Mouse (Mus musculus): ENCODE results near the gene Dock4. TPM values are rescaled to one million over a fixed set of nuclear protein-coding genes. Genes with fewer than 3 reads are reported as not detected.
A peak's percentile ranks its signal among the peaks of the same experiment; 100 is the strongest.

Gene Dock4
- total and polyA plus RNA-seq, 3 experiments, result 4.3 to 13.6 (median 11.2) TPM

DNA sequence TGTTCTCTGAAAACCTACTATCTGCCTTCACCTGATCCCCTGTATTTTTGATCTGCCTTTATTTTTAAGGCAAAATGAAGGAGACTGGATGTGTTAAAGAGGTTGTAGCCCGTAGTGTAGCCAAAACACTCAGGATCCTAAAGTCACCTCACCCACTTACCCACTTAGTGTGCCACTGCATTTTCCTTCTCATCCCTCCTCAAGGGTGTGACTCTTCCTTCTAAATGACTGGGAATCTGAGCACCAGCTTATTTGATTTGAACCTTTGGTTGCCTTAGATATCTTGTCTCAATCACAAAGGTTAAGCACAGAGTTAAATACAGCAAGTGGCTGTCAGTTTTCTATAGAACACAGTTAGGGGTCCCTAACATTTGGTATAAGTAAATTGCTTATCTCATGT, 362.2 kb downstream of the Dock4 start:
- no peak overlapping the region for H3K4me3 ChIP-seq
- H3K4me1 ChIP-seq (ENCODE audit: control insufficient read depth, insufficient read depth, low read length), result no peaks in the 10 kb centered on the region
- 94% methylated on average over 1 of the region's 1 CpGs for WGBS
- TF ChIP-seq CTCF (IDR thresholded peaks at IDR 0.05) (no peak), EP300 (IDR thresholded peaks at IDR 0.05; ENCODE audit: insufficient read depth, low read depth, low read length) (no peak), POLR2A (IDR thresholded peaks at IDR 0.05; ENCODE audit: insufficient read depth, low read depth, low read length) (no peak)
- intact Hi-C loops (cut with DNase I), result no loop called here
- H3K27me3 ChIP-seq (ENCODE audit: control insufficient read depth, insufficient read depth, low read length), result no peaks in the 10 kb centered on the region
- no peak overlapping the region for H3K27ac ChIP-seq
- no peak overlapping the region for H3K9ac ChIP-seq (ENCODE audit: low read depth, low read length)
- no peaks in the 10 kb centered on the region for H3K36me3 ChIP-seq (ENCODE audit: control insufficient read depth, insufficient read depth, low read length)
- no peak for DNase-seq
- no peaks in the 10 kb centered on the region for H3K79me2 ChIP-seq (replicated peaks; ENCODE audit: control insufficient read depth, insufficient read depth, low read length)

DNA sequence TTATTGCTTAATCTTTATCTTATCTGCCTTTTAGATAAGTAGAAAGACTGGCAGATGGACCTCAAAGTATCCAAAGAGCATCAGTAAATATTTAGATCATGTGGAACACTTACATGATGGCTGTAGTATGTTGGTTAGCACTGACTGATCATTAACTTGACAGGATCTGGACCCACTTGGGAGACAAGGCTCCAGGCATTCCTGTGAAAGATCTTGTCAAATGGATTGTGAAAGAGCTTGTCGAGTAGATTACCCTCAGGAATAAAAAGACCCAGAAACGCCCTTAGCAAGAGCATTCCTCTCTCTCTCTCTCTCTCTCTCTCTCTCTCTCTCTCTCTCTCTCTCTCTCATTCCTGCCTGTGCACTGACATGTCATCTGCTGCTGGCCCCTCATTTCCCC, 367.7 kb downstream of the Dock4 start:
- 37% methylated on average over 2 of the region's 2 CpGs for whole genome bisulfite sequencing
- Histone ChIP-seq H3K4me3 (no peak overlapping the region), H3K4me1 (ENCODE audit: control insufficient read depth, insufficient read depth, low read length) (no peaks in the 10 kb centered on the region), H3K27ac (no peak overlapping the region), H3K9ac (ENCODE audit: low read depth, low read length) (no peak overlapping the region), H3K79me2 (replicated peaks; ENCODE audit: control insufficient read depth, insufficient read depth, low read length) (no peaks in the 10 kb centered on the region), H3K27me3 (ENCODE audit: control insufficient read depth, insufficient read depth, low read length) (no peaks in the 10 kb centered on the region), H3K36me3 (ENCODE audit: control insufficient read depth, insufficient read depth, low read length) (no peaks in the 10 kb centered on the region)
- DNase-seq, result no peak
- TF ChIP-seq POLR2A (IDR thresholded peaks at IDR 0.05; ENCODE audit: insufficient read depth, low read depth, low read length) (no peak), CTCF (IDR thresholded peaks at IDR 0.05) (no peak), EP300 (IDR thresholded peaks at IDR 0.05; ENCODE audit: insufficient read depth, low read depth, low read length) (no peak)
- intact Hi-C loops (cut with DNase I), result no loop called here

DNA sequence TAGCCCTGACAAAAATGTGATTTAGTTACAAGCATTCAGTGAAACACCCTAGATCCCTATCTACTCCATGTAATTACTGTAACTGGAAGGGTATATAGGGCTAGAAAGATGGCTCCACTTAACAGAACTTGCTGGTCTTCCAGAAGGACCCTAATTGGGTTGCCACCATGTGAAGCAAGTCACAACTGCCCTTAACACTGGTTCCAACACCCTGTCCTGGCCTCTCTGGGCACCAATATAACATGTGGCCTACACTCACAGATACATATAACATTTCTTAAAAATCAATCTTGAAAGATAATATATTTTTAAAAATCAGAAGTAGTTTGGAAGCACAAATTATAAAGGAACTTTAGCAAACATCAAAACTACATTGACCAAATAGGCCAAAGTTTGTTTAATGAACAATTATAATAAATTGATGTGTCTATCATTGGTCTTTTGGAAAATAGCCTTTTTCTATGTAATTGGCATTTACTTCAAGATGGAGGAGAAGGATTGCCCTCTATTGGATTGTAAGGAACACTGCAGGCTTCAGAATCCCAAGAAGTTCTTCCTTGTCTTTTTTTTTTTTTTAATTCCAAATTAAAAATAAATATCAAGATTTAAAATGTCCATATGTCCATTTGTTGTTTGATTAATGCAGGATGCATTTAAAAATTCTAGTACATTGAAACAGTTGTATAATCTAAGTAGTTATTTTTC, 369.1 kb downstream of the Dock4 start:
- Histone ChIP-seq H3K79me2 (replicated peaks; ENCODE audit: control insufficient read depth, insufficient read depth, low read length) (no peaks in the 10 kb centered on the region), H3K9ac (ENCODE audit: low read depth, low read length) (no peak overlapping the region), H3K27ac (no peak overlapping the region), H3K4me1 (ENCODE audit: control insufficient read depth, insufficient read depth, low read length) (no peaks in the 10 kb centered on the region), H3K27me3 (ENCODE audit: control insufficient read depth, insufficient read depth, low read length) (no peaks in the 10 kb centered on the region), H3K4me3 (no peak overlapping the region), H3K36me3 (ENCODE audit: control insufficient read depth, insufficient read depth, low read length) (no peaks in the 10 kb centered on the region)
- intact Hi-C loops (cut with DNase I), result loop anchor here (2.0 kb wide), 1 partner anchor 558 kb away; no protein-coding TSS in a partner anchor
- no peak for TF ChIP-seq POLR2A (IDR thresholded peaks at IDR 0.05; ENCODE audit: insufficient read depth, low read depth, low read length)
- TF ChIP-seq CTCF (IDR thresholded peaks at IDR 0.05), result peak; percentile 84
- DNase-seq, result no peak

DNA sequence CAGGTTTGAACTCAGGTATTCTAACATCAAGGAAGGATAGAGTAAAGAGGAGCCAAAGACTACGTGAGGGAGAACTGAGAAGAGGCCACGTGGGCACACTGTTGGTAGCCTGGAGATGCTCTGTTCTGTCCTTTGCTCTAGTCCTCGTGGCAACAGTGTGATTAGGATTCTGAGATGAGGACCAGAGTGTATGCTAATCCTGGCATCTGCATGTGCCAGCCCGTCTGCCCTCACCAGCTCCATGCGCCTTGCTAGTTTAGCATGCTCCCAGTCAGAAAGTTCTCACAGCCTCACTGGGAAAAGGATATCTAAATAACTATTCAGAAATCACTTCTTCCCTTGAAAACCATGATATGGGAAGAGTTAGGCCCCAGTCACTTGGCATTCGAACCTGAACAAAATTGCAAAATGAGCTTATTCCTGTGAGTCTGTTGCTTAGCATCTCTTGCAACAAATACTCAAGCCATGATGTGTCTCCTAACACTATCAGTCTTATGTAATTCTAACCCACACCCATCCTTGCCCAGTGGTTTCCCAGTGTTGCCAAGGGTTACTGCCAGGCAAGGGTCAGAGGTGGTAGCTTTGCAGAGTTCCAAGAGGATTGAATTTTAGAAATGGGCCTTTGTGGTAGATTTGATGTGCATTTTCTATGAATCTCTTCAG, 372.4 kb downstream of the Dock4 start:
- Histone ChIP-seq H3K36me3 (ENCODE audit: control insufficient read depth, insufficient read depth, low read length) (no peaks in the 10 kb centered on the region), H3K27me3 (ENCODE audit: control insufficient read depth, insufficient read depth, low read length) (no peaks in the 10 kb centered on the region), H3K79me2 (replicated peaks; ENCODE audit: control insufficient read depth, insufficient read depth, low read length) (no peaks in the 10 kb centered on the region), H3K27ac (no peak overlapping the region), H3K9ac (ENCODE audit: low read depth, low read length) (no peak overlapping the region), H3K4me3 (no peak overlapping the region), H3K4me1 (ENCODE audit: control insufficient read depth, insufficient read depth, low read length) (no peaks in the 10 kb centered on the region)
- 86% methylated on average over 6 of the region's 6 CpGs for WGBS
- no peak for TF ChIP-seq EP300 (IDR thresholded peaks at IDR 0.05; ENCODE audit: insufficient read depth, low read depth, low read length)
- DNase-seq, result no peak
- intact Hi-C loops (cut with DNase I), result no loop called here

DNA sequence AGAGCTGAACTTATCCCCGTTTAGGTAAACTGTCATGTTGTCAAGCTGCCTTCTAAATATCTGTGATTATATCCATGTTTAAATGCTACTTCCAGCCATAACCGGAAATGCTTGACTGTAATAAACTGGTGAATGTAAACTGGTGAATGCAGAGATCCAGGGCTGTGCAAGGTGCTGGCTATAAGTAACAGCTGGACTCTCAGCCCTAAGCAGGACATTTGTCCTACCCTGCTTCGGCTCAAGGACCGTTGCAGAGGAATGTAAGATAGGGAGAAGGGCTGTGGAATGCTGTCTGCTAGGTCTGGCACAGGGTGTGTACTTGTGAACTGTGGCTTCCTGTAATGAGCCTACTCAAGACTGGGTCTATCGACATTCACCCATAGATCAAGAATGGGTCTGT, 377.9 kb downstream of the Dock4 start:
- Histone ChIP-seq H3K4me3 (no peak overlapping the region), H3K9ac (ENCODE audit: low read depth, low read length) (no peak overlapping the region), H3K79me2 (replicated peaks; ENCODE audit: control insufficient read depth, insufficient read depth, low read length) (no peaks in the 10 kb centered on the region), H3K27ac (no peak overlapping the region), H3K27me3 (ENCODE audit: control insufficient read depth, insufficient read depth, low read length) (no peaks in the 10 kb centered on the region), H3K4me1 (ENCODE audit: control insufficient read depth, insufficient read depth, low read length) (no peaks in the 10 kb centered on the region; the same call in 1 of the 2 replicates), H3K36me3 (ENCODE audit: control insufficient read depth, insufficient read depth, low read length) (no peaks in the 10 kb centered on the region)
- intact Hi-C loops (cut with DNase I), result loop anchor here (10.0 kb wide), 1 partner anchor 739 kb away; no protein-coding TSS in a partner anchor
- TF ChIP-seq POLR2A (IDR thresholded peaks at IDR 0.05; ENCODE audit: insufficient read depth, low read depth, low read length) (no peak), EP300 (IDR thresholded peaks at IDR 0.05; ENCODE audit: insufficient read depth, low read depth, low read length) (no peak), CTCF (IDR thresholded peaks at IDR 0.05) (no peak)
- 52% methylated on average over 5 of the region's 5 CpGs for WGBS
- DNase-seq, result no peak

DNA sequence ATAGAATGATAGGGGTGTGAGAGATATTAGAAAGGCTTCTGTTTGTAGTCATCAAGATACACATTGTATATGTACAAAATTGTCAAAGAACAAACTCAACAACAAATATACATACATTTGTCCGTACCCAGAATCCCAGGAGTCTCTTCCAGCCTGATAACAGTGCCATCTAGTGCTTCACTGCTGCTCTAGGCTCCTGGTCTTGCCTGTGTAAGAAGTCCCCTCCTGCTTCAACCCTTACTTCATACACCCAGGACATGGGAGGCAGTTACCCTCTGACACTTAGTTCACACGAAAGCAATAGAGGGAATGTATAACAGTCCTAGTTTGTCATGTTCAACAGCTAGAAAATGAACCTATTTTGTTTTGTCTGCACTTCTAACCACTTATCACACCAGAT, 378.5 kb downstream of the Dock4 start:
- intact Hi-C loops (cut with DNase I), result loop anchor here (10.0 kb wide), 1 partner anchor 739 kb away; no protein-coding TSS in a partner anchor
- no peak for DNase-seq
- H3K9ac ChIP-seq (ENCODE audit: low read depth, low read length), result no peak overlapping the region

More for the DNA sequence above, 378.5 kb downstream of the Dock4 start:
- no peak for TF ChIP-seq EP300 (IDR thresholded peaks at IDR 0.05; ENCODE audit: insufficient read depth, low read depth, low read length)
- peak; percentile 67 for TF ChIP-seq CTCF (IDR thresholded peaks at IDR 0.05)
- 75% methylated on average over 2 of the region's 2 CpGs for WGBS
- Histone ChIP-seq H3K36me3 (ENCODE audit: control insufficient read depth, insufficient read depth, low read length) (no peaks in the 10 kb centered on the region), H3K4me1 (ENCODE audit: control insufficient read depth, insufficient read depth, low read length) (no peaks in the 10 kb centered on the region; the same call in 1 of the 2 replicates), H3K27me3 (ENCODE audit: control insufficient read depth, insufficient read depth, low read length) (no peaks in the 10 kb centered on the region), H3K27ac (no peak overlapping the region), H3K79me2 (replicated peaks; ENCODE audit: control insufficient read depth, insufficient read depth, low read length) (no peaks in the 10 kb centered on the region), H3K4me3 (no peak overlapping the region)
